Mouse (Mus musculus): Measurements from ENCODE around the gene Zic1. TPM values are rescaled to one million over a fixed set of nuclear protein-coding genes. Genes with fewer than 3 reads are reported as not detected.

Gene Zic1
- polyA plus RNA-seq, 1 experiment from 2014 or later = not detected

GRCm38 (mm10) chr9:91394211-91394646 lies 28.6 kb upstream of the Zic1 start:
- Histone ChIP-seq H3K9me3 (replicated peaks) (no peaks in the 10 kb centered on the region), H3K4me2 (no peak overlapping the region), H3K27ac (no peak overlapping the region), H3K4me3 (replicated peaks) (no peak overlapping the region), H3K4me1 (no peaks in the 10 kb centered on the region), H3K9ac (no peak overlapping the region), H3K36me3 (no peaks in the 10 kb centered on the region), H3K27me3 (peaks cover 96% of the 10 kb centered on the region)
- 1% methylated on average over 14 of the region's 14 CpGs for WGBS
- no peak for ATAC-seq (replicated peaks; ENCODE audit: low FRiP score)

- Histone ChIP-seq H3K9ac (no peak overlapping the region), H3K27me3 (peaks cover 97% of the 10 kb centered on the region), H3K9me3 (replicated peaks) (no peaks in the 10 kb centered on the region), H3K4me1 (no peaks in the 10 kb centered on the region), H3K27ac (no peak overlapping the region), H3K4me2 (no peak overlapping the region), H3K36me3 (no peaks in the 10 kb centered on the region), H3K4me3 (replicated peaks) (no peak overlapping the region)
- ATAC-seq (replicated peaks; ENCODE audit: low FRiP score) = no peak
- 2% methylated on average over 8 of the region's 8 CpGs for WGBS
These were observed 27.9 kb upstream of the Zic1 start for GRCm38 (mm10) chr9:91393376-91394068.

GRCm38 (mm10) chr9:91388173-91388572 lies 22.6 kb upstream of the Zic1 start:
- Histone ChIP-seq H3K36me3 (no peaks in the 10 kb centered on the region), H3K4me3 (replicated peaks) (no peak overlapping the region), H3K9me3 (replicated peaks) (no peaks in the 10 kb centered on the region), H3K9ac (no peak overlapping the region), H3K4me2 (no peak overlapping the region), H3K27ac (no peak overlapping the region), H3K27me3 (peaks cover 100% of the 10 kb centered on the region), H3K4me1 (no peaks in the 10 kb centered on the region)
- under 1% methylated on average over 4 of the region's 4 CpGs for WGBS
- ATAC-seq (replicated peaks; ENCODE audit: low FRiP score) = no peak

- Histone ChIP-seq H3K27me3 (peaks cover 100% of the 10 kb centered on the region), H3K9ac (no peak overlapping the region), H3K9me3 (replicated peaks) (no peaks in the 10 kb centered on the region), H3K4me3 (replicated peaks) (no peak overlapping the region), H3K4me1 (no peaks in the 10 kb centered on the region), H3K4me2 (no peak overlapping the region), H3K27ac (no peak overlapping the region), H3K36me3 (no peaks in the 10 kb centered on the region)
- ATAC-seq (replicated peaks; ENCODE audit: low FRiP score) = no peak
- WGBS = under 1% methylated on average over 5 of the region's 5 CpGs
These were observed 22.1 kb upstream of the Zic1 start for GRCm38 (mm10) chr9:91387740-91388080.

- ATAC-seq (replicated peaks; ENCODE audit: low FRiP score) = no peak
- no peak overlapping the region for H3K9ac ChIP-seq
- 2% methylated on average over 31 of the region's 31 CpGs for WGBS
These were observed 21.5 kb upstream of the Zic1 start for GRCm38 (mm10) chr9:91386891-91387739.

GRCm38 (mm10) chr9:91386502-91386890 lies 20.9 kb upstream of the Zic1 start:
- no peak overlapping the region for H3K4me3 ChIP-seq (replicated peaks)
- peaks cover 4% of the 10 kb centered on the region for H3K4me1 ChIP-seq
- no peak for ATAC-seq (replicated peaks; ENCODE audit: low FRiP score)
- no peak overlapping the region for H3K27ac ChIP-seq
- H3K4me2 ChIP-seq = no peak overlapping the region
- peaks cover 100% of the 10 kb centered on the region for H3K27me3 ChIP-seq
- no peaks in the 10 kb centered on the region for H3K9me3 ChIP-seq (replicated peaks)
- WGBS = under 1% methylated on average over 17 of the region's 17 CpGs
- H3K9ac ChIP-seq = no peak overlapping the region
- H3K36me3 ChIP-seq = no peaks in the 10 kb centered on the region

More at GRCm38 (mm10) chr9:91386891-91387739, 21.5 kb upstream of the Zic1 start:
- H3K4me2 ChIP-seq = no peak overlapping the region
- no peaks in the 10 kb centered on the region for H3K36me3 ChIP-seq
- peaks cover 100% of the 10 kb centered on the region for H3K27me3 ChIP-seq
- H3K4me1 ChIP-seq = no peaks in the 10 kb centered on the region
- no peak overlapping the region for H3K4me3 ChIP-seq (replicated peaks)
- no peak overlapping the region for H3K27ac ChIP-seq
- no peaks in the 10 kb centered on the region for H3K9me3 ChIP-seq (replicated peaks)

DNA sequence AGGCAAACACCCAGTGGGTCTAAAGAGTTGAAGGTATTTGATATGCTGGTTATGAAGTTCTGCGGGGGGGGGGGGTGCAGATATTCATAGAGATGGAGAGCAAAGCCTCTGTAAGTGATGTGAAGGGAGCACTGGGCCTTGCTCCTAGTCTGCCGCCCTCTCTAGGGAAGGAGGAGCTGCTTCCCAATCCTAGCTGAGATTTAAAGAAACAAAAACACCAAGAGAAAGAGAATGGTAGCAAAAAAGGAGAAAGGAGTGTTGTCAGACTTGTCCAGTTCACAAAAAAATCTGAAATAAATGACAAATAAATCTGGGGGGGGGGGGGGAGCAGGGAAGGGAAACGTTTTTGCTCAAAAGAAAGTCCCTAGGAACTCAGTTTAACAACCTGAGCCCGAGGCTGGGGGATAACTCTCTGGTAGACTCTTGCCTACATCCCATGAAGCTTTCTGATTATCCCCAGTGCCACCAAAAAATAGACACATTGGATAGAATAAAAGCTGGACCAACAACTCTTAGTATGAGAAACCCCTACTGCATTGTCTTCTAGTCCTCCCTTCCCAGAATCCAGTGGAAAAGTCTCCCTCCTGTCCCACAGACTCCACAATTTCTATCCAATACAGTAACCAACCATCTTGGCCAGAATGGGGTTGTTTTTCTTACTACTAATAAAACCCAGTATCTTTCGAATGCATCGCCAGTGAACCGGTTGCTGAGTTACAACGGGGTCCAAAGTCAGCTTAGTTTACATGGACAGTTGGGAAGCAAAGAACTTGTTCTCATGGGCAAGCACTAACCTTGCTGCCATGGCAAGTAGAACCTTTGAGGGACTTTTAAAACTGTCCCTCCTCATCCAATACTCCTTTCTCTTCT lies 20.2 kb upstream of the Zic1 start:
- Histone ChIP-seq H3K4me3 (replicated peaks) (no peak overlapping the region), H3K9ac (no peak overlapping the region), H3K27ac (no peak overlapping the region), H3K27me3 (peaks cover 100% of the 10 kb centered on the region), H3K4me1 (peaks cover 9% of the 10 kb centered on the region), H3K9me3 (replicated peaks) (no peaks in the 10 kb centered on the region), H3K4me2 (no peak overlapping the region), H3K36me3 (no peaks in the 10 kb centered on the region)
- WGBS = under 1% methylated on average over 8 of the region's 8 CpGs
- no peak for ATAC-seq (replicated peaks; ENCODE audit: low FRiP score)

GRCm38 (mm10) chr9:91384693-91385560 lies 19.3 kb upstream of the Zic1 start:
- ATAC-seq (replicated peaks; ENCODE audit: low FRiP score) = no peak
- Histone ChIP-seq H3K27ac (no peak overlapping the region), H3K4me2 (no peak overlapping the region)

GRCm38 (mm10) chr9:91384136-91384500 lies 18.5 kb upstream of the Zic1 start:
- WGBS = under 1% methylated on average over 30 of the region's 30 CpGs
- ATAC-seq (replicated peaks; ENCODE audit: low FRiP score) = no peak
- Histone ChIP-seq H3K9ac (no peak overlapping the region), H3K4me1 (peaks cover 9% of the 10 kb centered on the region), H3K27me3 (peaks cover 100% of the 10 kb centered on the region), H3K4me2 (no peak overlapping the region), H3K4me3 (replicated peaks) (no peak overlapping the region), H3K9me3 (replicated peaks) (no peaks in the 10 kb centered on the region), H3K36me3 (no peaks in the 10 kb centered on the region), H3K27ac (no peak overlapping the region)

More at GRCm38 (mm10) chr9:91384693-91385560, 19.3 kb upstream of the Zic1 start:
- WGBS = 6% methylated on average over 4 of the region's 4 CpGs
- H3K4me3 ChIP-seq (replicated peaks) = no peak overlapping the region
- no peaks in the 10 kb centered on the region for H3K9me3 ChIP-seq (replicated peaks)
- no peaks in the 10 kb centered on the region for H3K36me3 ChIP-seq
- H3K27me3 ChIP-seq = peaks cover 100% of the 10 kb centered on the region
- H3K4me1 ChIP-seq = peaks cover 9% of the 10 kb centered on the region
- no peak overlapping the region for H3K9ac ChIP-seq

GRCm38 (mm10) chr9:91383441-91384135 lies 18.0 kb upstream of the Zic1 start:
- WGBS = 2% methylated on average over 28 of the region's 28 CpGs
- no peak overlapping the region for H3K4me2 ChIP-seq
- ATAC-seq (replicated peaks; ENCODE audit: low FRiP score) = no peak

More at GRCm38 (mm10) chr9:91383441-91384135, 18.0 kb upstream of the Zic1 start:
- no peak overlapping the region for H3K9ac ChIP-seq
- peaks cover 9% of the 10 kb centered on the region for H3K4me1 ChIP-seq
- no peak overlapping the region for H3K27ac ChIP-seq
- peaks cover 100% of the 10 kb centered on the region for H3K27me3 ChIP-seq
- H3K4me3 ChIP-seq (replicated peaks) = no peak overlapping the region
- H3K36me3 ChIP-seq = no peaks in the 10 kb centered on the region
- H3K9me3 ChIP-seq (replicated peaks) = no peaks in the 10 kb centered on the region
